Mouse (Mus musculus): ENCODE results near the gene Megf6. TPM values are rescaled to one million over a fixed set of nuclear protein-coding genes. Genes with fewer than 3 reads are reported as not detected.

The Megf6 gene
- polyA plus RNA-seq (2015; fragmentation: Nextera tagmentation; extraction: Ambion mirVana) = 1.5 and 1.6 TPM in 2 replicates

DNA sequence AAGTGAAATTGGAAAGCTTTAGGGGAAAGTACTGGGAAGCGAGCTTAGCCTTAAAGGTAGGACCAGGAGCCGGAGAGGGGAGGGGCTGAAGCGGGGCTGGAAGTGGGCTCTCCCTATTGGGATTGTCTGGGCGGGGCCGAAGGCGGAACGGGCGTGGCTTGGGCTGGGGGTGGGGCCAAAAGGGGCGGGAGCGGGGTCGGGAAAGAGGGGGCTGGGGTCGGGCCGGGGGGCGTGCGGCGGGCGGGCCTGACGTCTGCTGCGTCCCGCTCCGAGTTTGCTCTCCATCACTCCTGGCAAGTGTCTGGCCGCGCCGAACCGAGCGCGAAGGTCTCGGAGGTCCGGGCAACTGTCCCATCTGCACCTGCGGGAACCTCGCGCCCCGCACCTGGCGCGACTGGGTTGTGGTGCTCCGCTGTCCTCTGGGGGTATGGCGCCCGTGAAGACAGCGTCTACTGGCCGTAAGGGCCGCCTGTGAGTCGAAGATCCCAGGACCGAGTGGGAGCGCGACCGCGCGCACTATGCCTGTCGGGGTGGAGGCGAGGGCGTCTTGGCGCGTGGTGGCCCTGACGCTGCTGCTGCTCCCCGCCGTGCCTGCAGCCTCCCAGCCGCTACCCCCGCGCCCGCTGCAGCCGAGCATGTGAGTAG is at the start of gene Megf6:
Gene Megf6, plus strand, starts transcription at position 225 of the 645 bp plus-strand sequence.
- WGBS (ENCODE audit: insufficient replicate concordance) = 1% methylated on average over 57 of the region's 61 CpGs
- peak within 1 kb of the TSS; percentile 62 for H3K4me2 ChIP-seq
- peaks cover 9% of the 10 kb centered on the region; the same call in 1 of the 2 replicates for H3K4me1 ChIP-seq (replicated peaks)
- H3K9ac ChIP-seq = no peak within 1 kb of the TSS
- H3K9me3 ChIP-seq (replicated peaks) = no peaks in the 10 kb centered on the region
- ATAC-seq (ENCODE audit: low read depth) = peak; percentile 30; the same call in 1 of the 2 replicates
- H3K36me3 ChIP-seq = no peaks in the 10 kb centered on the region
- no peak for DNase-seq
- H3K27ac ChIP-seq = no peak within 1 kb of the TSS
- H3K4me3 ChIP-seq (replicated peaks) = peak within 1 kb of the TSS; percentile 49
- peaks cover 80% of the 10 kb centered on the region for H3K27me3 ChIP-seq

DNA sequence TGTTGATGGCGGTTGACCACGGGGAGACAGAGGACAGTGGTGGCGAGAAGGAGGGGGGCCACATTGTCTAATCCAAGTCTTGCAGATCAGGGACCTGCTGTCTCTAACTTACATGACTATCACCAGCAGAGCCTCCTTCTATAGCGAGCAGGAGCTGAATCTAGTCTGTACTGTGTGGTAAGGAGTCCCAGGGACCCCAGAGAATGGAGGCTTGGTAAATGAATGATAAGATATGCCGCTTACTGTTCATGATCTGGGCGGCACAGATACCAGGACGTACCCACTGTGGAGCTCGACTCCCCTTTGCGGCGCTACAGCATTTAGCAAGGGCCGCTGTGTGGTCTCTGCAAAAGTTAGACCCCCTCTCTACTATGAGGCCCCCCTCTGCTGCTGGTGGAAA is 48.7 kb upstream of the Megf6 start:
- peaks cover 68% of the 10 kb centered on the region for H3K4me1 ChIP-seq (replicated peaks)
- WGBS (ENCODE audit: insufficient replicate concordance) = 16% methylated on average over 11 of the region's 11 CpGs
- H3K9ac ChIP-seq = peak overlapping the region; percentile 64
- no peaks in the 10 kb centered on the region for H3K9me3 ChIP-seq (replicated peaks)
- ATAC-seq (ENCODE audit: low read depth) = peak; percentile 96
- H3K4me2 ChIP-seq = peak overlapping the region; percentile 59
- H3K4me3 ChIP-seq (replicated peaks) = peak overlapping the region; percentile 14; the same call in 1 of the 2 replicates
- no peaks in the 10 kb centered on the region for H3K36me3 ChIP-seq
- no peaks in the 10 kb centered on the region for H3K27me3 ChIP-seq
- peak overlapping the region; percentile 91 for H3K27ac ChIP-seq
- peak; percentile 67 for DNase-seq

DNA sequence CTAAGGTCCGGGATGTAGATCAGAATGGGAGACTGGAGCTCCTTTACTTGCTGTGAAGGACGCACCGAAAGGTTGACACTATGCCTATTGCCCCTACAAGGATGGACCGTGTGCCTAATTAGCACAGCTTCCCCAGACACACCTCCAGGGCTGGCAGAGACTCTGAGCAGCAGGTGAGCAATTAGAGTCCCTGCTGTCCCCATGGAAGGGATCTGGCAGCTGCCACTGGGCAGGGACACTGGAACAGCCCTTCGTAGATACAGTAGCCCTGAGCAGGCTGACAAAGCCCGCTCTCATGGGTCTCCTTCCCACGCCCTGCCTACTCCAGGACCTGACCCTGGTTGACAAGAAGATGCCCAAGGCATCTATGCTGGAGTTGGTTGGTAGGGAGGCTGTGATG is 48.2 kb upstream of the Megf6 start:
- Histone ChIP-seq H3K36me3 (no peaks in the 10 kb centered on the region), H3K9me3 (replicated peaks) (no peaks in the 10 kb centered on the region), H3K9ac (peak overlapping the region; percentile 64), H3K27me3 (0 out of 2 replicates have a peak, but pooled peaks cover 2% of the 10 kb centered on the region), H3K4me2 (peak overlapping the region; percentile 59), H3K4me3 (replicated peaks) (no peak overlapping the region), H3K4me1 (replicated peaks) (peaks cover 62% of the 10 kb centered on the region), H3K27ac (peak overlapping the region; percentile 91)
- WGBS (ENCODE audit: insufficient replicate concordance) = 54% methylated on average over 7 of the region's 7 CpGs
- ATAC-seq (ENCODE audit: low read depth) = peak; percentile 18
- DNase-seq = no peak

DNA sequence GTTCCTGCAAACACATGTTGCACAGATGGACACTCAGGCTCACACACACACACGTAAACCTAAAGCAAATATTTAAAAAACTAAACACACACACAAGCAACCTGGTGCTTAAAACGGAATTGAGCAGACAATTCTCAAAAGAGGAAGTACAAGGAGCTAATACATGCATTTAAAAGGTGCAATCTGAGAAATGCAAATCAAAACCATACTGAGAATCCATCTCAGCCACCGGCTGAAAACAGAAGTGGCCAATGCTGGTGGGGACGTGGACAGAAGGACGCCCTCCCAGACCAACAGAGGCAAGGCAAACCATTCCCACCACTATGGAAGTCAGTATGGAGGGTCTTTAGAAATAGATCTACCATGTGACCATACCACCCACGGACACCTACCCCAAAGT is 47.0 kb upstream of the Megf6 start:
- no peak overlapping the region for H3K9ac ChIP-seq
- H3K4me2 ChIP-seq = no peak overlapping the region
- no peaks in the 10 kb centered on the region for H3K9me3 ChIP-seq (replicated peaks)
- WGBS (ENCODE audit: insufficient replicate concordance) = 52% methylated on average over 6 of the region's 6 CpGs
- H3K4me3 ChIP-seq (replicated peaks) = no peak overlapping the region
- ATAC-seq (ENCODE audit: low read depth) (no peak), DNase-seq (no peak)
- H3K36me3 ChIP-seq = no peaks in the 10 kb centered on the region
- H3K27ac ChIP-seq = no peak overlapping the region
- peaks cover 11% of the 10 kb centered on the region; the same call in 1 of the 2 replicates for H3K27me3 ChIP-seq
- H3K4me1 ChIP-seq (replicated peaks) = peaks cover 50% of the 10 kb centered on the region

DNA sequence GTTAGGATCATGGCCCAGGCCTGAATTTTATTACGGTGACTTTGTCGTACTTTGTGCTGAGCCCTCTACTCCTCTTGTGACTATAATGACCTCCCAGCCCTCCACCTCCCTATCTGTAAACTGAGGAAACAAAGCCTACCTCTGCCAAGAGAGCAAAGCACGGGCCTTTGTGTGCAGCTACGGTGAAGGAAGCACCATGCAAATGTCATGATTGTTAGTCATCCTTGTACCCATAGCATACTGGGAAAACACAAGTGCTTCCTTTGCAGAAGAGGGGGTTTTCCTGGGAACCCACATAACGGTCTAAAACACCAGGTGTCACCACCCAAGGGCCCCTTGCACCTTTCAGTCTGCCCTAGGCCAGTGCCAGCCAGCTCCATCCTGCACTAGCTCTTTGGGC is 45.3 kb upstream of the Megf6 start:
- WGBS (ENCODE audit: insufficient replicate concordance) = 60% methylated on average over 5 of the region's 5 CpGs
- no peak for ATAC-seq (ENCODE audit: low read depth)
- Histone ChIP-seq H3K9ac (no peak overlapping the region), H3K27ac (no peak overlapping the region), H3K4me2 (no peak overlapping the region), H3K27me3 (peaks cover 20% of the 10 kb centered on the region), H3K4me3 (replicated peaks) (no peak overlapping the region), H3K4me1 (replicated peaks) (peaks cover 35% of the 10 kb centered on the region), H3K36me3 (no peaks in the 10 kb centered on the region), H3K9me3 (replicated peaks) (no peaks in the 10 kb centered on the region)
- no peak for DNase-seq

DNA sequence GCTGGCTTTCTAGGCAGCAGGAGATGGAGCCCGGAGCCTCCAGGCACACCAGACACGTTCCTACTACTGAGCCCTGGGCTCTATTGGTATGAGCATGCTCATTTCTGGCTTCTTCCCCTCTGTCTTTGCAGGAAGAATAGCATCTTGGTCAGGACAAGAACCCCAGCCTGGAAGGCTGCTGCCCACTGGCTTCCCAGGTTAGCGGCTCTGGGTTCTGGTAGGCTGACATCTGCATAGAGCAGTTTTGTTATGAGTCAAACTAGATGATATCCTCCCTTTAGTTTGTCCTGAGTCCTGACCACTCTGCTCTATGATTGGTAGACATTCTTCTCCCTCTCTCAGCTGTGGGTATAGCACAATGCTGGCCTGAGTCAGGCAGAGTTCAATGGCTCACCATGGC is 43.3 kb upstream of the Megf6 start:
- Histone ChIP-seq H3K4me2 (no peak overlapping the region), H3K4me1 (replicated peaks) (peaks cover 14% of the 10 kb centered on the region), H3K9me3 (replicated peaks) (no peaks in the 10 kb centered on the region), H3K9ac (no peak overlapping the region), H3K27me3 (peaks cover 38% of the 10 kb centered on the region), H3K36me3 (no peaks in the 10 kb centered on the region), H3K27ac (no peak overlapping the region), H3K4me3 (replicated peaks) (no peak overlapping the region)
- no peak for DNase-seq
- WGBS (ENCODE audit: insufficient replicate concordance) = 65% methylated on average over 3 of the region's 3 CpGs
- ATAC-seq (ENCODE audit: low read depth) = no peak

DNA sequence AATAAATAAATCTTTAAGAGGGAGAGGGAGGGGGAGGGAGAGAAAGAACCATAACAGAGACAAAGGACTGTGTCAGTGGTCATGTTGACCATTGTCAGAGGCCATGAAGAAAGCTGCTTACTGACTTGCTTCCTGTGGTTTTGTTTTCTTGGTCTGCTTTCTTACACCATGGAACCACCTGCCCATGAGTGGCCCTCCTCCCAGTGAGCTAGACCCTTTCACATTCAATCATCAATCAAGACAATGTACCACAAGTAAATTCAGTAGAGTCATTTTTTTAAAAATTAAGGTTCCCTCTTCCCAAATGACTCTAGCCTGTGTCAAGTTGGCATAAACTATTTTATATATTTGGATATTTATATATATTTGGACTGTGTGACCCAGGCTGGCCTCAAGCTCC is 40.6 kb upstream of the Megf6 start:
- DNase-seq (no peak), ATAC-seq (ENCODE audit: low read depth) (no peak)
- no peak overlapping the region for H3K9ac ChIP-seq

DNA sequence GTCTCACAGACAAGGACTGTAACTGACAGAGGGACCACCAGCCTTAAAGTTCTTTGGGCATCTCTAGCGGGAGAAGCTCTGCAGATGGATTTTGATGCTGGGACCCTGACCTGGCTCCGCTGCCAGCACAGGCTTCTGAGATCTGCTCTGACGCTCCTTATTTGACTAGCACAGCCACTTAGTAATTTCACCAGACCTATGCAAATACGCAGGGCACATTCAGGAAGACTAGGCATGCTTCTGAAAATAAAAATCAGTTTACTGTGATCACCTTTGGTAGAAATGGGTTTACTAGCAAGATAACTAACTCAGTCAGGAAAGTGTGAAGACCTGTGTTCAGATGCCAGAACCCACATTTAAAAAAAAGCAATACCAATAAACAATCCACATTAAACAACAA is 38.6 kb upstream of the Megf6 start:
- H3K9ac ChIP-seq = no peak overlapping the region
- H3K36me3 ChIP-seq = no peaks in the 10 kb centered on the region
- 70% methylated on average over 4 of the region's 4 CpGs for WGBS (ENCODE audit: insufficient replicate concordance)
- DNase-seq (no peak), ATAC-seq (ENCODE audit: low read depth) (no peak)
- H3K4me1 ChIP-seq (replicated peaks) = no peaks in the 10 kb centered on the region
- peaks cover 81% of the 10 kb centered on the region for H3K27me3 ChIP-seq
- H3K27ac ChIP-seq = no peak overlapping the region
- H3K4me2 ChIP-seq = no peak overlapping the region
- no peak overlapping the region for H3K4me3 ChIP-seq (replicated peaks)
- H3K9me3 ChIP-seq (replicated peaks) = no peaks in the 10 kb centered on the region

More for the DNA sequence above, 40.6 kb upstream of the Megf6 start:
- H3K4me1 ChIP-seq (replicated peaks) = no peaks in the 10 kb centered on the region
- H3K9me3 ChIP-seq (replicated peaks) = no peaks in the 10 kb centered on the region
- no peak overlapping the region for H3K4me3 ChIP-seq (replicated peaks)
- H3K4me2 ChIP-seq = no peak overlapping the region
- peaks cover 62% of the 10 kb centered on the region for H3K27me3 ChIP-seq
- no peak overlapping the region for H3K27ac ChIP-seq
- no peaks in the 10 kb centered on the region for H3K36me3 ChIP-seq

DNA sequence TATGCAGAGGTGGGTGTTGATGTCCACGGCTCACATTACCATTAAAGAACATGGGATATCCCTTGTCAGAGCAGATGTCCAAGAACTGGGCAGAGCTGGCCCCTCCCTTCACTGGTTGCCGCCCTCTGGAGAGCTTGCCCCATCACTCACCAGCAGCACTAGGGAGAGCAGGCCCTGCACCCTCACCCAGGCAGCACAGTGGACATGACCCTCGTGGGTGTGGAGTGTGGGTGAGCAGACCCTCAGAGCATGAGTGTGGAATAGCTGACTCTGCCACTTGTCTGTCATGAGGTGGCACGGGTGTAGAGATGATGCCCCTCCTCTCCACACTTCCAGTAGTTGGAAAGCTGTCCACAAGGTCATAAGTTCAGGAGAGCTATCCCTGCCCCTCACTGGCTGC is 35.7 kb upstream of the Megf6 start:
- no peak overlapping the region for H3K27ac ChIP-seq
- no peak overlapping the region for H3K9ac ChIP-seq
- no peak for ATAC-seq (ENCODE audit: low read depth)
- H3K9me3 ChIP-seq (replicated peaks) = no peaks in the 10 kb centered on the region
- 41% methylated on average over 4 of the region's 4 CpGs for WGBS (ENCODE audit: insufficient replicate concordance)
- H3K27me3 ChIP-seq = peaks cover 92% of the 10 kb centered on the region
- no peak overlapping the region for H3K4me2 ChIP-seq
- DNase-seq = no peak
- no peak overlapping the region for H3K4me3 ChIP-seq (replicated peaks)
- peaks cover 5% of the 10 kb centered on the region; the same call in 1 of the 2 replicates for H3K4me1 ChIP-seq (replicated peaks)
- no peaks in the 10 kb centered on the region for H3K36me3 ChIP-seq

DNA sequence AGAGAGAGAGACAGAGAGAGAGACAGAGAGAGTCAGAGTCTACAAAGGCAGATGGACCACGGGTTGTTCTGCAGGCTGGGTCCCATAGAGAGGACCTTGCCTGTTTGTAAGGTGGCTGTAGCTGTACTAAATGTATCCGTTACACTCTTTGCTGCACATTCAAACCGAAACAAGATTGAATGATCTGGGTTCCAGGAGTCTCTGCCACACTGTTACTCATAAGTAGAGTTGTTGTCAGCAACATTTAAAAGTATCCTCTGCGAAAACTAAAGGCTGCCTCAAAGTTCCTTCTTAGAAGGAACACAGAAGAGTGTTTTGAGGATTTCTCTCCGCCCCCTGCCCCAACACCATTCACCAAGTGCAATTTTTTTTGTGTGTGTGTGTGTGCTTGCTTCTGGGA is 33.4 kb upstream of the Megf6 start:
- ATAC-seq (ENCODE audit: low read depth) (no peak), DNase-seq (no peak)
- no peaks in the 10 kb centered on the region for H3K36me3 ChIP-seq
- H3K27me3 ChIP-seq = peaks cover 97% of the 10 kb centered on the region
- no peak overlapping the region for H3K9ac ChIP-seq
- peaks cover 26% of the 10 kb centered on the region for H3K4me1 ChIP-seq (replicated peaks)
- H3K27ac ChIP-seq = no peak overlapping the region
- no peak overlapping the region for H3K4me3 ChIP-seq (replicated peaks)
- 46% methylated on average over 5 of the region's 5 CpGs for WGBS (ENCODE audit: insufficient replicate concordance)
- H3K4me2 ChIP-seq = no peak overlapping the region
- no peaks in the 10 kb centered on the region for H3K9me3 ChIP-seq (replicated peaks)

DNA sequence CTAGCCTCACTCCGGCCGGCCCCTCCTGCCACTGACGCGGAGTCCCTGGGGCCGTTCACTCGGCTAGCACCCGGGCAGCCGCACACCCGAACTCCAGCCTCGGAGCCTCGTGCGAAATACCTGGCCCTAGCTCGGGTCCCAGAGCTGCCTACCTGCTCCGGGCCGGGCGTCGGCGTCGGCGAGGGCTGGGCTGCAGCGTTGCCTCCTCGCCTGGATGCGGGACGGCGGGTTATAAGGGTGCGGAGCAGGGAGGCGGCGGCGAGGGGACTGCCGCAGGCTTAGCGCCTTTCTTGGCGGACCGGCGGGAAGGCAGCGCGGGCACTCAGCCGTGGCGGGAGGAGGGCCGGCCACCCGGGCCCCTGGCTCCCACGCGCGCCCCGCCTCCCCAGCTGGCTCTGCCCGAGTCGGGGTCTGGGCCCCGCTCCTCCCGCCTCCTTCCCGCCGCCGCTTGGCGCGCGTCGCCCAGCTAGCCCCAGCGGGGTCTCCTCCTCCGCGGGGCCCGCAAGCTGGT is 30.8 kb upstream of the Megf6 start:
- Histone ChIP-seq H3K9ac (0 out of 2 replicates have a peak overlapping the region, but pooled peaks have one; percentile 29), H3K36me3 (no peaks in the 10 kb centered on the region), H3K27me3 (peaks cover 74% of the 10 kb centered on the region), H3K4me1 (replicated peaks) (peaks cover 46% of the 10 kb centered on the region), H3K4me3 (replicated peaks) (peak overlapping the region; percentile 86), H3K27ac (no peak overlapping the region), H3K4me2 (peak overlapping the region; percentile 96), H3K9me3 (replicated peaks) (no peaks in the 10 kb centered on the region)
- DNase-seq = no peak
- WGBS (ENCODE audit: insufficient replicate concordance) = 1% methylated on average over 59 of the region's 59 CpGs
- ATAC-seq (ENCODE audit: low read depth) = no peak

DNA sequence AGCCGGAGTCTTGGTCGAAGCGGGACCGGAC is 30.5 kb upstream of the Megf6 start, which contains the start of gene Trp73:
Gene Trp73, minus strand, starts transcription at position 27 of the 31 bp plus-strand sequence.
- DNase-seq (no peak), ATAC-seq (ENCODE audit: low read depth) (no peak)
- Histone ChIP-seq H3K4me1 (replicated peaks) (peaks cover 46% of the 10 kb centered on the region), H3K27me3 (peaks cover 71% of the 10 kb centered on the region), H3K4me3 (replicated peaks) (peak within 1 kb of the TSS; percentile 86), H3K27ac (no peak within 1 kb of the TSS), H3K9ac (0 out of 2 replicates have a peak within 1 kb of the TSS, but pooled peaks have one; percentile 29), H3K9me3 (replicated peaks) (no peaks in the 10 kb centered on the region), H3K36me3 (no peaks in the 10 kb centered on the region), H3K4me2 (peak within 1 kb of the TSS; percentile 96)
- WGBS (ENCODE audit: insufficient replicate concordance) = 0% methylated on average over 4 of the region's 4 CpGs

Measured in liver, embryonic 13.5 days (tissue).